Comparison of ENCODE assay signal across 13 mouse cellular contexts in genomic region chr11:79673717-79674116, GRCm38 (mm10).
DNase-seq lines count a peak whose midpoint lies in the region; ATAC-seq and TF ChIP-seq lines count a peak whose summit lies in the region.
"Had no signal": no experiment of that assay in that cellular context is flagged by ENCODE, and none has a peak within 500 bp of the region (broad histone marks: within the 10 kb centered on the region; RNA-seq: fewer than 3 reads in every experiment).

No protein-coding gene starts in this region.

- peaks cover 74% of the 10 kb centered on the region for H3K4me1 ChIP-seq in embryonic facial prominence, embryonic 10.5 days

- peak overlapping the region; percentile 93 for H3K27ac ChIP-seq in left cerebral cortex, adult 2 months
- H3K27ac ChIP-seq in embryonic facial prominence, embryonic 10.5 days (replicated peaks): peak overlapping the region; percentile 21; the same call in 1 of the 2 replicates
- H3K27ac ChIP-seq: forebrain, embryonic 13.5 days; heart, adult 2 months had no signal

- WGBS in embryonic facial prominence, embryonic 10.5 days: 71% methylated on average over 8 of the region's 8 CpGs

- no peak for DNase-seq in left cerebral cortex, adult 2 months (ENCODE audit: extremely low spot score in 1 of 2, low spot score in 2 of 2)
- DNase-seq in left cerebral cortex, postnatal 25 days (ENCODE audit: low spot score in 2 of 2): no peak
- peak; percentile 29 for DNase-seq in ES-CJ7 (ENCODE audit: low read depth, low spot score)
- DNase-seq in embryonic facial prominence, embryonic 10.5 days (ENCODE audit: low spot score): no peak
- DNase-seq in adrenal gland, postnatal 4 days (ENCODE audit: low spot score in 2 of 2): no peak
- no peak for DNase-seq in kidney, postnatal 4 days
- DNase-seq: left cerebral cortex, postnatal 4 days; lung, embryonic 14.5 days had no signal

- TF ChIP-seq CTCF in left cerebral cortex, adult 2 months (IDR thresholded peaks at IDR 0.05): no peak

- 0 out of 2 replicates have a peak, but pooled peaks have one; percentile 28 for ATAC-seq in monocyte, adult 5-6 weeks (replicated peaks; ENCODE audit: insufficient number of reproducible peaks, low FRiP score, low TSS enrichment, poor library complexity, severe bottlenecking)
- ATAC-seq: activated CD4-positive, CD25-positive, alpha-beta regulatory T cell, adult 4 months; forebrain, embryonic 13.5 days; hindbrain, embryonic 16.5 days had no signal

- no peak overlapping the region for H3K4me3 ChIP-seq in left cerebral cortex, adult 2 months
- H3K4me3 ChIP-seq in embryonic facial prominence, embryonic 10.5 days: no peak overlapping the region
- H3K4me3 ChIP-seq: forebrain, embryonic 13.5 days; heart, adult 2 months had no signal

- no peaks in the 10 kb centered on the region for H3K27me3 ChIP-seq in embryonic facial prominence, embryonic 10.5 days (replicated peaks; ENCODE audit: low read depth, poor library complexity, severe bottlenecking)
- H3K27me3 ChIP-seq: forebrain, embryonic 13.5 days had no signal

- intact Hi-C loops in left cerebral cortex, adult 2 months (cut with DNase I): no loop called here
- intact Hi-C loops in left cerebral cortex, postnatal 25 days (cut with DNase I): no loop called here

- H3K36me3 ChIP-seq in embryonic facial prominence, embryonic 10.5 days (replicated peaks): 0 out of 2 replicates have a peak, but pooled peaks cover 2% of the 10 kb centered on the region

- no peaks in the 10 kb centered on the region for H3K9me3 ChIP-seq in embryonic facial prominence, embryonic 10.5 days
- H3K9me3 ChIP-seq: forebrain, embryonic 13.5 days had no signal
